Mouse (Mus musculus) forebrain, embryonic 13.5 days (tissue): Measurements from ENCODE around the gene Nfkbil1. TPM values are rescaled to one million over a fixed set of nuclear protein-coding genes. Genes with fewer than 3 reads are reported as not detected.
"Not testable (repeated sequence)": the region's sequence is repeated elsewhere in the genome, so short reads cannot be mapped to it uniquely, and the experiment has no call there.

Source experiments
- ATAC-seq: fragments of 200-750 bp; cut with Nextera tagmentation; 2 replicates; pipeline ENCODE4 v1.8.0; 2017
- H3K27ac ChIP-seq: fragments of 300-500 bp; sonication (generic); 2 replicates; pipeline ENCODE4 v1.5.1; 2015; ENCODE audit warnings: inconsistent platforms, mild to moderate bottlenecking, moderate library complexity
- H3K27me3 ChIP-seq: fragments of 300-500 bp; sonication (generic); 2 replicates; pipeline ENCODE4 v1.6.1; 2015; ENCODE audit warnings: mild to moderate bottlenecking, inconsistent platforms
- H3K36me3 ChIP-seq: fragments of 300-500 bp; sonication (generic); 2 replicates; pipeline ENCODE4 v1.6.1; 2015; ENCODE audit warnings: mild to moderate bottlenecking, inconsistent platforms; ENCODE audit not compliant: poor library complexity, severe bottlenecking
- H3K4me1 ChIP-seq: fragments of 300-500 bp; sonication (generic); 2 replicates; pipeline ENCODE4 v1.6.1; 2015; ENCODE audit warnings: inconsistent platforms
- H3K4me2 ChIP-seq: fragments of 300-500 bp; sonication (generic); 2 replicates; pipeline ENCODE4 v1.6.1; 2015; ENCODE audit warnings: inconsistent platforms, mild to moderate bottlenecking, moderate library complexity
- H3K4me3 ChIP-seq: fragments of 300-500 bp; sonication (generic); 2 replicates; pipeline ENCODE4 v1.5.1; 2015; ENCODE audit warnings: mild to moderate bottlenecking, inconsistent platforms
- H3K9ac ChIP-seq: fragments of 300-500 bp; sonication (generic); 2 replicates; pipeline ENCODE4 v1.6.1; 2015; ENCODE audit warnings: mild to moderate bottlenecking, inconsistent platforms
- H3K9me3 ChIP-seq: fragments of 300-500 bp; sonication (generic); replicated peaks from 2 replicates; pipeline ENCODE4 v1.6.1; 2016; ENCODE audit warnings: inconsistent platforms
- WGBS: fragments of 180-500 bp; shearing (Covaris S2); methylation state at CpG from one replicate; pipeline ENCODE4 v1.1.7; 2015; 5-methylcytosine and 5-hydroxymethylcytosine counted together
- polyA plus RNA-seq: library from polyadenylated mRNA; unstranded; fragments of >200 nt; fragmentation: Nextera tagmentation; extraction: Ambion mirVana; gene quantifications from 2 replicates; pipeline ENCODE4 v1.2.1, GENCODE M21; 2015

Nfkbil1 gene
- polyA plus RNA-seq, 1 experiment from 2014 or later = 11.2 TPM

- H3K4me1 ChIP-seq = peaks cover 51% of the 10 kb centered on the region
- no peaks in the 10 kb centered on the region for H3K9me3 ChIP-seq
- H3K36me3 ChIP-seq = peaks cover 43% of the 10 kb centered on the region
- peak overlapping the region; percentile 97 for H3K4me2 ChIP-seq
- WGBS = under 1% methylated on average over 51 of the region's 55 CpGs
- peak overlapping the region; percentile 99 for H3K27ac ChIP-seq
- H3K4me3 ChIP-seq = peak overlapping the region; percentile 99
- H3K9ac ChIP-seq = peak overlapping the region; percentile 100
- peak; percentile 41 for ATAC-seq
- no peaks in the 10 kb centered on the region for H3K27me3 ChIP-seq
Observed at GRCm38 (mm10) chr17:35242015-35242941, 6.7 kb upstream of the Nfkbil1 start.

- Histone ChIP-seq H3K27ac (peak within 1 kb of the TSS; percentile 99), H3K4me1 (peaks cover 51% of the 10 kb centered on the region), H3K36me3 (peaks cover 35% of the 10 kb centered on the region), H3K9me3 (no peaks in the 10 kb centered on the region), H3K27me3 (no peaks in the 10 kb centered on the region), H3K9ac (peak within 1 kb of the TSS; percentile 100), H3K4me2 (peak within 1 kb of the TSS; percentile 97), H3K4me3 (peak within 1 kb of the TSS; percentile 99)
- WGBS = 1% methylated on average over 69 of the region's 69 CpGs
- ATAC-seq = peak; percentile 92
Observed at GRCm38 (mm10) chr17:35241305-35242014, 5.9 kb upstream of the Nfkbil1 start, which contains the start of gene Ddx39b. Gene Ddx39b, plus strand, starts transcription at chr17:35241746.

GRCm38 (mm10) chr17:35240384-35241304 is 5.1 kb upstream of the Nfkbil1 start:
- Histone ChIP-seq H3K9me3 (no peaks in the 10 kb centered on the region), H3K4me3 (peak overlapping the region; percentile 99), H3K27me3 (no peaks in the 10 kb centered on the region), H3K4me1 (peaks cover 44% of the 10 kb centered on the region), H3K36me3 (peaks cover 27% of the 10 kb centered on the region), H3K4me2 (peak overlapping the region; percentile 97), H3K27ac (peak overlapping the region; percentile 99), H3K9ac (peak overlapping the region; percentile 100)
- 30% methylated on average over 12 of the region's 12 CpGs for WGBS
- 0 out of 2 replicates have a peak, but pooled peaks have one; percentile 0 for ATAC-seq

- 81% methylated on average over 5 of the region's 5 CpGs for WGBS
- Histone ChIP-seq H3K4me3 (no peak overlapping the region), H3K9me3 (no peaks in the 10 kb centered on the region)
Observed at GRCm38 (mm10) chr17:35239700-35240099, 4.1 kb upstream of the Nfkbil1 start.

GRCm38 (mm10) chr17:35237504-35237903 is 1.9 kb upstream of the Nfkbil1 start:
- H3K9ac ChIP-seq = no peak overlapping the region
- 91% methylated on average over 12 of the region's 12 CpGs for WGBS
- H3K4me1 ChIP-seq = peaks cover 37% of the 10 kb centered on the region
- H3K36me3 ChIP-seq = peaks cover 11% of the 10 kb centered on the region
- H3K4me3 ChIP-seq = no peak overlapping the region
- no peak for ATAC-seq
- H3K4me2 ChIP-seq = peak overlapping the region; percentile 85; the same call in 1 of the 2 replicates
- no peaks in the 10 kb centered on the region for H3K27me3 ChIP-seq
- H3K9me3 ChIP-seq = no peaks in the 10 kb centered on the region
- no peak overlapping the region for H3K27ac ChIP-seq

More at GRCm38 (mm10) chr17:35239700-35240099, 4.1 kb upstream of the Nfkbil1 start:
- H3K4me2 ChIP-seq = no peak overlapping the region
- peaks cover 18% of the 10 kb centered on the region for H3K36me3 ChIP-seq
- H3K4me1 ChIP-seq = peaks cover 39% of the 10 kb centered on the region
- H3K27ac ChIP-seq = no peak overlapping the region
- no peak for ATAC-seq
- H3K27me3 ChIP-seq = no peaks in the 10 kb centered on the region
- no peak overlapping the region for H3K9ac ChIP-seq

- Histone ChIP-seq H3K4me1 (peaks cover 37% of the 10 kb centered on the region), H3K36me3 (peaks cover 11% of the 10 kb centered on the region), H3K4me2 (peak overlapping the region; percentile 85), H3K9me3 (no peaks in the 10 kb centered on the region), H3K4me3 (peak overlapping the region; percentile 58), H3K27me3 (no peaks in the 10 kb centered on the region), H3K9ac (peak overlapping the region; percentile 86), H3K27ac (peak overlapping the region; percentile 97)
- ATAC-seq = no peak
- WGBS = 78% methylated on average over 9 of the region's 9 CpGs
Observed at GRCm38 (mm10) chr17:35236996-35237395, 1.4 kb upstream of the Nfkbil1 start.

- peaks cover 12% of the 10 kb centered on the region for H3K36me3 ChIP-seq
- WGBS = 1% methylated on average over 18 of the region's 18 CpGs
- peak overlapping the region; percentile 86 for H3K9ac ChIP-seq
- peaks cover 41% of the 10 kb centered on the region for H3K4me1 ChIP-seq
- ATAC-seq = peak; percentile 84
- H3K27me3 ChIP-seq = no peaks in the 10 kb centered on the region
- H3K27ac ChIP-seq = peak overlapping the region; percentile 97
- H3K4me2 ChIP-seq = peak overlapping the region; percentile 85
- peak overlapping the region; percentile 58 for H3K4me3 ChIP-seq
- no peaks in the 10 kb centered on the region for H3K9me3 ChIP-seq
Observed at GRCm38 (mm10) chr17:35236390-35236746, 776 bp upstream of the Nfkbil1 start.

GRCm38 (mm10) chr17:35234903-35235302 is 689 bp downstream of the Nfkbil1 start:
- Histone ChIP-seq H3K4me1 (peaks cover 32% of the 10 kb centered on the region), H3K4me2 (peak overlapping the region; percentile 85), H3K9me3 (no peaks in the 10 kb centered on the region), H3K4me3 (peak overlapping the region; percentile 58), H3K36me3 (peaks cover 25% of the 10 kb centered on the region), H3K9ac (peak overlapping the region; percentile 86), H3K27ac (peak overlapping the region; percentile 97), H3K27me3 (no peaks in the 10 kb centered on the region)
- 15% methylated on average over 28 of the region's 31 CpGs for WGBS
- no peak for ATAC-seq

- Histone ChIP-seq H3K4me3 (peak overlapping the region; percentile 58; the same call in 1 of the 2 replicates), H3K36me3 (peaks cover 33% of the 10 kb centered on the region), H3K4me1 (peaks cover 32% of the 10 kb centered on the region), H3K4me2 (peak overlapping the region; percentile 85), H3K9ac (0 out of 2 replicates have a peak overlapping the region, but pooled peaks have one; percentile 86)
- not testable (repeated sequence) for H3K27me3 ChIP-seq, ATAC-seq, H3K9me3 ChIP-seq, H3K27ac ChIP-seq
- 93% methylated on average over 7 of the region's 7 CpGs for WGBS
Observed at GRCm38 (mm10) chr17:35234090-35234489, 1.5 kb downstream of the Nfkbil1 start.

- no peaks in the 10 kb centered on the region for H3K27me3 ChIP-seq
- ATAC-seq = no peak
- H3K4me1 ChIP-seq = peaks cover 32% of the 10 kb centered on the region
- peak within 1 kb of the TSS; percentile 58 for H3K4me3 ChIP-seq
- H3K9me3 ChIP-seq = no peaks in the 10 kb centered on the region
- H3K9ac ChIP-seq = peak within 1 kb of the TSS; percentile 86
- 79% methylated on average over 18 of the region's 18 CpGs for WGBS
- H3K36me3 ChIP-seq = peaks cover 40% of the 10 kb centered on the region
- H3K4me2 ChIP-seq = peak within 1 kb of the TSS; percentile 85
- H3K27ac ChIP-seq = no peak within 1 kb of the TSS
Observed at GRCm38 (mm10) chr17:35233114-35233980, 2.2 kb downstream of the Nfkbil1 start, which contains the start of gene Atp6v1g2. Gene Atp6v1g2, plus strand, starts transcription at chr17:35233660.
